Mouse (Mus musculus): ENCODE results near the gene 2310011J03Rik. TPM values are rescaled to one million over a fixed set of nuclear protein-coding genes. Genes with fewer than 3 reads are reported as not detected.

Gene 2310011J03Rik
- polyA plus RNA-seq, 1 experiment from 2014 or later, result 52.9 TPM

DNA sequence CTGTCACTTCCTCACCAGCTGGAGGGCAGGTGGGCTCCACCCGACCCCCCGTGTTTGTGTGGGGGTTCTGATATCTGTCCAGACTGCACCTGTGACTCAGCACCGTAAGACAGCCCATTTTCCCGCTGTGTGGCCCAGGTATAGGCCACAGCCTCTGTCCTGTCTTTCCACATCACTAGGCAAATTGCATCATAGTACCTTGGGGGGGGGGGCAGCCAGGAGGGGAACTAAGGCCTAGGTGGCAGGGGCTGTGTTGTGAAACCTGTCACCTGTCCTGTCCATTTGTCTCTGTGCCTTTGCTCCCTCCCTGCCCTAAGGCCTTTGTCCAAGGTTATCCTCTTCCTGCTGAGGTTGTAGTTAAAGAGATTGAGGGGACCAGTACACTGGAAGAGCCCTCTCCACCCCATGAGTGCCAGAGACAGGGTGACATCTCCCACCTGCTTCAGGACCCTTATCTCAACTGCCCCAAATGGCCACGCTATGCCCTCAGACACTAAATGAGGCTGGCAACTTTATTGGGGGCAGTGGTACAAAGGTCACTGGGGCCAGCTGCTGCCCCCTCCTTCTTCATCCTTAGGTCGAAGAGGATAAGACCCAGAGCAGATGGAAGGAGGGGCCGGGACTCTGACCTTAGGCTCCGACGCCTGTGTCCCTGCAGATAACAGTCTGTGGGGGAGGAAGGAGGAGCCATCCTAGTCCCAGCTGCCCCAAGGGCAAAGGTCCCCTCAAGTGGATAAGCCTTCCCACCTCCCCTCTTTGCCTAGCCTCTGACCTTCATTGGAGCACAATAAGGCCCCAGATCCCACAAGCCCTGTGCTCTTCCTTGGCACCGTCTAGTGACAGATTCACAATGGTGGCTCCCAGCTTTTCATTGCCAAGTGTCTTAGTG is 11.5 kb upstream of the 2310011J03Rik start:
- no peaks in the 10 kb centered on the region; the same call in 1 of the 2 replicates for H3K27me3 ChIP-seq (ENCODE audit: insufficient read depth, low read length)
- H3K9ac ChIP-seq (replicated peaks; ENCODE audit: low read length), result no peak overlapping the region
- H3K36me3 ChIP-seq (ENCODE audit: insufficient read depth, low read length), result no peaks in the 10 kb centered on the region
- no peaks in the 10 kb centered on the region for H3K9me3 ChIP-seq (ENCODE audit: low read length)
- H3K4me2 ChIP-seq (replicated peaks; ENCODE audit: low read depth, low read length), result no peak overlapping the region
- ATAC-seq (ENCODE audit: low FRiP score, low TSS enrichment), result no peak
- no peak overlapping the region for H3K4me3 ChIP-seq (ENCODE audit: low read length)
- H3K4me1 ChIP-seq (ENCODE audit: insufficient read depth, low read length), result peaks cover 17% of the 10 kb centered on the region
- WGBS, result 52% methylated on average over 10 of the region's 10 CpGs
- H3K27ac ChIP-seq (ENCODE audit: low read length), result no peak overlapping the region

- ATAC-seq (ENCODE audit: low FRiP score, low TSS enrichment), result no peak
- Histone ChIP-seq H3K4me2 (replicated peaks; ENCODE audit: low read depth, low read length) (peak overlapping the region; percentile 97), H3K4me3 (ENCODE audit: low read length) (no peak overlapping the region), H3K27me3 (ENCODE audit: insufficient read depth, low read length) (no peaks in the 10 kb centered on the region; the same call in 1 of the 2 replicates), H3K36me3 (ENCODE audit: insufficient read depth, low read length) (no peaks in the 10 kb centered on the region), H3K9me3 (ENCODE audit: low read length) (no peaks in the 10 kb centered on the region), H3K4me1 (ENCODE audit: insufficient read depth, low read length) (peaks cover 17% of the 10 kb centered on the region), H3K9ac (replicated peaks; ENCODE audit: low read length) (no peak overlapping the region), H3K27ac (ENCODE audit: low read length) (no peak overlapping the region)
- WGBS, result 79% methylated on average over 2 of the region's 2 CpGs
Measured at GRCm38 (mm10) chr10:80330888-80331287, 10.6 kb upstream of the 2310011J03Rik start.

DNA sequence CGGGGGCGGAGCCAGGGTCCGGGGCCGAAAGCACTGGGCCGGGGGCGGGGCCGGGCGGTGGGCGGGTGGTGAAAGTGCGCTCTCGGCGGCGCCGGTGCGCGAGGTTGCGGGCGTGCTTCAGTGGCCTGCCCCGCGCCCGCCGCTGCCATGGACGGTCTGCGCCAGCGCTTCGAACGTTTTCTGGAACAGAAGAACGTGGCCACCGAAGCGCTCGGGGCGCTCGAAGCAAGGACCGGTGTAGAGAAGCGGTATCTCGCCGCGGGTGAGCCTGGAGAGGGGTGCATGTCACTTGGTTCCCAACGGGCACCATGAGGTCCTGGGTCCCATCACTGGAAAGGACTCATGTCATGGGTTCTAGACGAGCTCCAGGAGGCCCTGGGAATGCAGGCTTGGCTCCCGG is 9.7 kb upstream of the 2310011J03Rik start:
- no peaks in the 10 kb centered on the region for H3K9me3 ChIP-seq (ENCODE audit: low read length)
- H3K4me1 ChIP-seq (ENCODE audit: insufficient read depth, low read length), result peaks cover 17% of the 10 kb centered on the region
- ATAC-seq (ENCODE audit: low FRiP score, low TSS enrichment), result no peak
- peak overlapping the region; percentile 59 for H3K4me3 ChIP-seq (ENCODE audit: low read length)
- H3K27ac ChIP-seq (ENCODE audit: low read length), result 0 out of 2 replicates have a peak overlapping the region, but pooled peaks have one; percentile 17
- H3K9ac ChIP-seq (replicated peaks; ENCODE audit: low read length), result peak overlapping the region; percentile 69
- peak overlapping the region; percentile 97 for H3K4me2 ChIP-seq (replicated peaks; ENCODE audit: low read depth, low read length)
- WGBS, result 2% methylated on average over 41 of the region's 41 CpGs
- no peaks in the 10 kb centered on the region; the same call in 1 of the 2 replicates for H3K27me3 ChIP-seq (ENCODE audit: insufficient read depth, low read length)
- no peaks in the 10 kb centered on the region for H3K36me3 ChIP-seq (ENCODE audit: insufficient read depth, low read length)

- Histone ChIP-seq H3K4me2 (replicated peaks; ENCODE audit: low read depth, low read length) (peak within 1 kb of the TSS; percentile 97), H3K4me1 (ENCODE audit: insufficient read depth, low read length) (peaks cover 17% of the 10 kb centered on the region), H3K27ac (ENCODE audit: low read length) (peak within 1 kb of the TSS; percentile 70), H3K27me3 (ENCODE audit: insufficient read depth, low read length) (no peaks in the 10 kb centered on the region; the same call in 1 of the 2 replicates), H3K9me3 (ENCODE audit: low read length) (no peaks in the 10 kb centered on the region), H3K9ac (replicated peaks; ENCODE audit: low read length) (peak within 1 kb of the TSS; percentile 69), H3K4me3 (ENCODE audit: low read length) (peak within 1 kb of the TSS; percentile 59), H3K36me3 (ENCODE audit: insufficient read depth, low read length) (no peaks in the 10 kb centered on the region)
- peak; percentile 96 for ATAC-seq (ENCODE audit: low FRiP score, low TSS enrichment)
- WGBS, result 4% methylated on average over 36 of the region's 36 CpGs
Measured at GRCm38 (mm10) chr10:80329273-80330081, 9.1 kb upstream of the 2310011J03Rik start, which contains the start of the genes Pcsk4 and Reep6. Gene Pcsk4 (minus strand): TSS chr10:80329498. Gene Reep6 (plus strand): TSS chr10:80329953.

DNA sequence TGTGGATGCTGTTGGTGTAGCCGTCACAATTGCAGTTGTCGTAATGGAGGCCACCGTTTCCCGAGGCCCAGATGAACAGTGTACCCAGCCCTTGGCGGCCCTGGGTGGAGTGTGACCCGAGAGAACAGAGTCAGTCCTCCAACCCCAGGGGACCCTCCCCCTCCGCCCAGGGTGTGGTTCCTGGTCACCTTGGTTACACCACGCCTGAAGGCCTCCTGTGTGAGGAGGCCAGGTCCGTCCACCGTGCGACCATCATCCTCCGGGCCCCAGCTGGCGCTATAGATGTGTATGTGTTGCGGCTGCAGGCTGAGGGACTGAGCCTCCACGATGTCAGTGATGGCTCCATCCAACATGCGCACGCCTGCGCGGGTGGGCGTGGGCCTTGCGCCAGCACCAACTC is 4.7 kb upstream of the 2310011J03Rik start:
- no peak for ATAC-seq (ENCODE audit: low FRiP score, low TSS enrichment)
- H3K9ac ChIP-seq (replicated peaks; ENCODE audit: low read length), result no peak overlapping the region
- no peak overlapping the region for H3K27ac ChIP-seq (ENCODE audit: low read length)
- no peaks in the 10 kb centered on the region for H3K36me3 ChIP-seq (ENCODE audit: insufficient read depth, low read length)
- WGBS, result 78% methylated on average over 21 of the region's 21 CpGs
- H3K9me3 ChIP-seq (ENCODE audit: low read length), result no peaks in the 10 kb centered on the region
- no peak overlapping the region for H3K4me2 ChIP-seq (replicated peaks; ENCODE audit: low read depth, low read length)
- peaks cover 22% of the 10 kb centered on the region for H3K4me1 ChIP-seq (ENCODE audit: insufficient read depth, low read length)
- H3K27me3 ChIP-seq (ENCODE audit: insufficient read depth, low read length), result no peaks in the 10 kb centered on the region
- H3K4me3 ChIP-seq (ENCODE audit: low read length), result no peak overlapping the region

DNA sequence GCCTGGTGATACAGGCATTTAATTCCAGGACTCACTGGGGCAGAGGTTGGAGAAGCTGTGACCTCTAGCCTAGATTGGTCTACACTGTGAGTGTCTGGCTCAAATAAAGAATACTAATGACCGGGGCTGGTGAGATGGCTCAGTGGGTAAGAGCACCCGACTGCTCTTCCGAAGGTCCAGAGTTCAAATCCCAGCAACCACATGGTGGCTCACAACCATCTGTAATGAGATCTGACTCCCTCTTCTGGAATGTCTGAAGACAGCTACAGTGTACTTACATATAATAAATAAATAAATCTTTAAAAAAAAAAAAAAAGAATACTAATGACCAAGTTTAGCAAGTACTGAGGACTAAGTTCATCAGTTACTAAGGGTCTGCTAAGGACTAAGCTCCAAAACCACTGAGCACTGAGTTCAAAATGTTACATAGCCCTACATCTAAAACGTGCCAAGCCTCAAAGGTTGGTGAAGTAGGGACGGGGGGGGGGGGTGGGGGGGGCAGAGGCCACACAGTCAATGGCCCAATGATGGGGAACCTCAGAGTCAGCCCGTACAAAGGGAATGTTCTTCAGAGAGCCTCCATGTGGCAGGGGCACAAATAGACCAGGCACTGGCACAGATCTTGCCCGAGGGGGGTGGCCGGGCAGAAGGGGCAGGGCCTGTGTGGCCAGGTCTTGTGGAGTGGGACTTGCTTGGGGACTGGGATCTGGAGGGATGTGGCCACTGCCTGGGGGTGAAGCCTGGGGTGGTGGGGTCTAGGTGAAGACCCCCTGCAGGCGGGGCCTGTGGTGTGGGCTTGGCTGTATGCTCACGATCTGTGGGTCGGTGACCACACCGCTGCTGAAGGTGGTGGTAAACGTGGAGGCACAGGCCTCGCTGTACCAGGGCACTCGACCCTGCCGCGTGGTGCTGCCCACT is 4.0 kb upstream of the 2310011J03Rik start:
- peak overlapping the region; percentile 98 for H3K4me2 ChIP-seq (replicated peaks; ENCODE audit: low read depth, low read length)
- no peaks in the 10 kb centered on the region for H3K27me3 ChIP-seq (ENCODE audit: insufficient read depth, low read length)
- no peak overlapping the region; the same call in 1 of the 2 replicates for H3K9ac ChIP-seq (replicated peaks; ENCODE audit: low read length)
- no peaks in the 10 kb centered on the region for H3K36me3 ChIP-seq (ENCODE audit: insufficient read depth, low read length)
- peak overlapping the region; percentile 67; the same call in 1 of the 2 replicates for H3K4me3 ChIP-seq (ENCODE audit: low read length)
- H3K27ac ChIP-seq (ENCODE audit: low read length), result no peak overlapping the region
- WGBS, result 81% methylated on average over 17 of the region's 17 CpGs
- H3K9me3 ChIP-seq (ENCODE audit: low read length), result no peaks in the 10 kb centered on the region
- ATAC-seq (ENCODE audit: low FRiP score, low TSS enrichment), result no peak
- peaks cover 27% of the 10 kb centered on the region for H3K4me1 ChIP-seq (ENCODE audit: insufficient read depth, low read length)

DNA sequence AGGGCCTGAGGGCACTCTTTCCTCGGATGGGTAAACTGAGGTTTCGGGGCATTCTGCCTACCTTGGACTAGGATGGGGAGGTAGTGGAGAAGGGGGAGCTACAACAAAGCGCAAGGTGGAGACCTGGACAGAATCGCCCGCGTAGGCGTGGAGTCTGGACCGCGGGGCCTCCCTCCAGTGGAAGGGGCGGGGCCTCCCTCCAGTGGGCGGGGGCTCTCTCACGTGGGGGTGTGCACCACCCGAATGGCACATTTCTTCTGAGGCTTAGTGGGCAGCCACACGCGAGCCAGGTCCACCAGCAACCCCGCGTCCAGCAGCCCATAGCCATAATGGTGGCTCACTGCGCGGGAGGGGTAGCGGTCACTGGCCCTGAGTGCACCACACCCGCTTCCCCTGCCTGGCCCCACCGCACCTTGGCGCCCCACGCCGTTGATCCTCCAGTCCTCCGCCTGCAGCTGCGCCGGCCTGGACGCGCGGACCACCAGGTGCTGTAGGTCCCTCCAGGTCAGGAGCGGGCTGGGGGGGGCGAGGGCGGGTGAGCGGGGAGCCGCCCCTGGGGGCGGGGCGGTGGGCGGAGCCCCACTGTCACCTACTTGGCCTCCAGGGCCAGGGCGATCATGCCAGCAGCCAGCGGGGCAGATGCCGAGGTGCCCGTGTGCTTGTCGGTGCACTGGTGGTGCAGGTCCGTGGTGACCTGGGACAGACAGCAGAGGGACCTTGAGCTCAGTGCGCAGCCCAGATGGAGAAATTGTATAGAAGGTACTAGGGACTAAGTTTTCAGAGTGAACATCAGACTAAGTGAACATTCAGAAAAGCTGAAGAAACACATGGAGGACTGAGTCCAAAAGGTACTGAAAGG is 3.2 kb upstream of the 2310011J03Rik start:
- under 1% methylated on average over 40 of the region's 46 CpGs for WGBS

GRCm38 (mm10) chr10:80322811-80323211 is 2.5 kb upstream of the 2310011J03Rik start:
- no peak overlapping the region for H3K27ac ChIP-seq (ENCODE audit: low read length)
- peak; percentile 7; the same call in 1 of the 2 replicates for ATAC-seq (ENCODE audit: low FRiP score, low TSS enrichment)
- 3% methylated on average over 28 of the region's 28 CpGs for WGBS
- H3K9me3 ChIP-seq (ENCODE audit: low read length), result no peaks in the 10 kb centered on the region
- H3K4me1 ChIP-seq (ENCODE audit: insufficient read depth, low read length), result peaks cover 25% of the 10 kb centered on the region
- H3K9ac ChIP-seq (replicated peaks; ENCODE audit: low read length), result peak overlapping the region; percentile 73
- peak overlapping the region; percentile 98 for H3K4me2 ChIP-seq (replicated peaks; ENCODE audit: low read depth, low read length)
- H3K36me3 ChIP-seq (ENCODE audit: insufficient read depth, low read length), result 0 out of 2 replicates have a peak, but pooled peaks cover 4% of the 10 kb centered on the region
- H3K27me3 ChIP-seq (ENCODE audit: insufficient read depth, low read length), result no peaks in the 10 kb centered on the region; the same call in 1 of the 2 replicates
- peak overlapping the region; percentile 67 for H3K4me3 ChIP-seq (ENCODE audit: low read length)

More for the DNA sequence above, 3.2 kb upstream of the 2310011J03Rik start:
- peaks cover 25% of the 10 kb centered on the region for H3K4me1 ChIP-seq (ENCODE audit: insufficient read depth, low read length)
- 0 out of 2 replicates have a peak, but pooled peaks cover 4% of the 10 kb centered on the region for H3K36me3 ChIP-seq (ENCODE audit: insufficient read depth, low read length)
- H3K9me3 ChIP-seq (ENCODE audit: low read length), result no peaks in the 10 kb centered on the region
- H3K4me3 ChIP-seq (ENCODE audit: low read length), result peak overlapping the region; percentile 67
- no peaks in the 10 kb centered on the region for H3K27me3 ChIP-seq (ENCODE audit: insufficient read depth, low read length)
- H3K9ac ChIP-seq (replicated peaks; ENCODE audit: low read length), result peak overlapping the region; percentile 73
- 0 out of 2 replicates have a peak overlapping the region, but pooled peaks have one; percentile 18 for H3K27ac ChIP-seq (ENCODE audit: low read length)
- peak overlapping the region; percentile 98 for H3K4me2 ChIP-seq (replicated peaks; ENCODE audit: low read depth, low read length)
- peak; percentile 43 for ATAC-seq (ENCODE audit: low FRiP score, low TSS enrichment)

Measured in kidney, embryonic 16.5 days (tissue).